Mouse (Mus musculus) lung, adult 10 weeks (tissue): ENCODE data around the gene Cd276. TPM values are rescaled to one million over a fixed set of nuclear protein-coding genes. Genes with fewer than 3 reads are reported as not detected.

Experiments
- polyA plus RNA-seq: library from polyadenylated mRNA; stranded (reverse); fragments of 350-450 nt; fragmentation: Illumina TruSeq; extraction: RNeasy Lipid Tissue Mini Kit (QIAGEN cat#74804); gene quantifications from one replicate; pipeline ENCODE4 v1.2.3, GENCODE M21; 2014; ENCODE audit warnings: low read depth, low replicate concordance; ENCODE audit not compliant: insufficient read depth

The Cd276 gene
- 1.7 TPM for polyA plus RNA-seq

DNA sequence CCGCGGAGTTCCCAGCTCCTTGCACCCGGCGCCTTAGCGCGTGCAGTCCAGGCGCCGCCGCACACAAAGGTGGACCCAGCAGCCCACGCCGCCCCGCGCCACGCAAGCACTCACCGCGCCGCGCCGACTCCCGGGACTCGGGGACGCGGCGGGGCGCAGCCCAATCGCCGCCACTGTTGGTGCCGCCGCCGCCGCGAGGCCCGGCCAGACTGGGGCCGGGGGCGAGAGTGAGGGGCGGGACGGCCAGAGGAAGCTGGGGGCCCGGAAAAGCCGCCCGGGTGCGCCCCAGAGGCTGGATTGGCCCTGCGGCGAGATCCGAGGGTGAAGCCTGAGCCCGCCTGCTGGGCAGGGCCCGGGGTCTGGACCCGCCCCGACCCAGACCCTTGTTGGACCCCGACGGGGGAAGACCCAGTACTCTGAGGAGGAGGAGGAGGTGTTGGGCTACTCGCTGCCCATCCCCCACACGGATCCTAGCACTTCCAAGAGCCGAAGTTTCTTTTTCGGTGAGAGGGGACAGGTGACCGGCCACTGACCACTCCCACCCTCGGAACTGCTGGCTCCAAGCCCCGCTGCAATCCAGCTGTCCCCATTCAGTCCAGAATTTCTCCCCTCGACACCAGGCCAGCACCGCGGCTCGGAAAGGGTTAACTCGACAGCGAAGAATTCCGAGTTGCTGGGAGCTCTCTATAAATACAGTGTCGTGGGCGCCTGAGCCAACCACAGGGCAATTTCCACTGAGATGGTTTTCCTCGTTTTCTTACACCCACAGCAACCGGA, at the start of gene Cd276:
Gene Cd276 (minus strand): TSS at position 530 of the 777 bp plus-strand sequence.

GRCm38 (mm10) chr9:58581958-58582540, 26.8 kb upstream of the Cd276 start, which contains the start of gene Nptn:
Gene Nptn (plus strand): TSS chr9:58582240.

GRCm38 (mm10) chr9:58487851-58488801, 67.1 kb downstream of the Cd276 start, which contains the start of gene Insyn1:
Gene Insyn1 (plus strand): TSS chr9:58488603.

Other genes with a start within 250 kb of the Cd276 start
- 56.6 TPM for gene Loxl1, start 242.3 kb downstream of the Cd276 start, polyA plus RNA-seq
- gene Tbc1d21, start 185.0 kb downstream of the Cd276 start, polyA plus RNA-seq = not detected
- gene Insyn1, start 66.8 kb downstream of the Cd276 start, polyA plus RNA-seq = 8.3 TPM
- 156 TPM for gene Nptn, start 26.8 kb upstream of the Cd276 start, polyA plus RNA-seq
- gene Rec114, start 188.5 kb upstream of the Cd276 start, polyA plus RNA-seq = 0.99 TPM